Mouse (Mus musculus): Measurements from ENCODE around the gene Defa37.
"Not testable (repeated sequence)": the region's sequence is repeated elsewhere in the genome, so short reads cannot be mapped to it uniquely, and the experiment has no call there.

Defa37 gene

DNA sequence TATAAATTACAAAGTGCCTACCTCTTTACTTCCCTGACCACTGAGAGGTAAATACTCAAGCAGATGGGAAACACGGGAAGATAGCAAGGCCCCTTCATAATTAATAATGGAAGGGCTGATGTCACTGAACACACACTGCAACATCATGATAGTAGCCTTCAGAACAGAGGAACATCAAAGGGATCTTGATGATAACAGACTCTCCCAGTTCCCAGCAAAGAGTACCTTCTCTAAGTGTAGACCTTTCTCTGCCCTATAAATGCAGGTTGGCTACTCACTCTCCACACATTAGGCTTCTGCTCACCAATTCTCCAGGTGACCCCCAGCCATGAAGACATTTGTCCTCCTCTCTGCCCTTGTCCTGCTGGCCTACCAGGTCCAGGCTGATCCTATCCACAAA lies at the start of gene Defa37:
TSS of gene Defa37 (plus strand) at position 301 of the 400 bp plus-strand sequence.
- not testable (repeated sequence) for DNase-seq

DNA sequence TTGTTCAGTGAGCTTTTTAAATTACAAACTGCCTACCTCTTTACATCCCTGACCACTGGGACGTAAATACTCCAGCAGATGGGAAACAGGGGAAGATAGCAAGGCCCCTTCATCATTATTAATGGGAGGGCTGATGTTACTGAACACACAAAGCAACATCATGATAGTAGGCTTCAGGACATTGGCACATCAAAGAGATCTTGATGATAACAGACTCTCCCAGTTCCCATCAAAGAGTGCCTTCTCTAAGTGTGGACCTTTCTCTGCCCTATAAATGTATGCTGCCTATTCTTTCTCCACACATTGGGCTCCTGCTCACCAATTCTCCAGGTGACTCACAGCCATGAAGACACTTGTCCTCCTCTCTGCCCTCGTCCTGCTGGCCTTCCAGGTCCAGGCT lies 36.5 kb upstream of the Defa37 start, which contains the start of gene Defa32:
TSS of gene Defa32 (plus strand) at position 301 of the 400 bp plus-strand sequence.
- DNase-seq: not testable (repeated sequence)

DNA sequence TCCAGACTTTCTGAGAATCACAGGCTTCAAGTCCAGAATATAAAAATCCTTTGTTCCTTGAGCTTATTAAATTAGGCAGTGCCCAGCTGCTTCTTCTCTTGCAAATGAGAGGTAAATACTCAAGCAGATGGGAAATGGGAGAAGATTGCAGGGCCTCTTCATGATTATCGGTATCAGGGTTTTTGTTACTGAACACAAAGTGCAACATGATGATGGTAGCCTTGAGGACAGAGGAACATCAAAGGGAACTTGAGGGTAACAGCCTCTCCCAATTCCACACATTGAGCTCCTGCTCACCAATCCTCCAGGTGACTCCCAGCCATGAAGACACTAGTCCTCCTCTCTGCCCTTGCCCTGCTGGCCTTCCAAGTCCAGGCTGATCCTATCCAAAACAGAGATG lies 17.5 kb downstream of the Defa37 start, which contains the start of gene Defa28:
TSS of gene Defa28 (plus strand) at position 301 of the 400 bp plus-strand sequence.
- DNase-seq: not testable (repeated sequence)

DNA sequence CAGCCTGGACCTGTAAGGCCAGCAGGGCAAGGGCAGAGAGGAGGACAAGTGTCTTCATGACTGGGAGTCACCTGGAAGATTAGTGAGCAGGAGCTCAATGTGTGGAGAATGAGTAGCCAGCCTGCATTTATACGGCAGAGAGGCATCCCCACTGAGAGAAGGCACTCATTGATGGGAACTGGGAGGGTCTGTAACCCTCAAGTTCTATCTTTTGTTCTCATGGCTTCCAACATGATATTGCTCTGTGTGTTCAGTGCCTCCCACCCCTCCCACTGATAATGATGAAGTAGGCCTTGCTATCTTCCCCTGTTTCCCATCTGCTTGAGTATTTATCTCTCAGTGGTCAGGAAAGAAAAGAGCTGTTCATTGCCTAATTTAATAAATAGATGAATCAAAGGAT lies 29.2 kb downstream of the Defa37 start, which contains the start of gene Gm7861:
TSS of gene Gm7861 (minus strand) at position 101 of the 400 bp plus-strand sequence.
- DNase-seq: not testable (repeated sequence)

Data from kidney, postnatal 10 days (tissue).